Mouse (Mus musculus) adrenal gland, adult (tissue): Measurements from ENCODE around the gene Vmn1r44.
"Not testable (repeated sequence)": the region's sequence is repeated elsewhere in the genome, so short reads cannot be mapped to it uniquely, and the experiment has no call there.

Source experiments
- DNase-seq, 2 experiments: peaks; one replicate each; pipeline ENCODE4 v3.0.0; 2022 to 2023; ENCODE audit warnings: low spot score in 1 of 2; ENCODE audit not compliant: inconsistent age in 2 of 2

The Vmn1r44 gene

DNA sequence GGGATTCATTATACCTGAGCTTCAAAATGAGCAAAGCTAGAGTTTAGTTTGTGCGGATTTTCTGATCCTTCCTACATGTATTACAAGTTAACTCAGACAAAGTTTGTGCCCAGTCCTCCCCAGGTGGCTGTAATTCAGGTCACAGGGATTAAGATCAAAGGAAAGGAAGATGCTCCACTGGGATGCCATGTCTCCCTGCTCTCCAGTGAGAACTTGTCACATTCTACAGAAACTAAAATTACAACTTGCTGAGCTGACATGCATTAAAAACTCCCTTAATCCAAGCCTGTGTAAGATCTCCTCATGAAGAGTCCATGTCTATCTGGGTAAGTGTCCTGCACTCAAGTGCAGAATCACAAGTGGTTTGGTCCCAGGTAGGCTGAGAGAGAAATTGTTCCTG is at the start of gene Vmn1r44:
Vmn1r44 (plus strand) TSS at position 301 of the 400 bp plus-strand sequence.
- no peak for DNase-seq

DNA sequence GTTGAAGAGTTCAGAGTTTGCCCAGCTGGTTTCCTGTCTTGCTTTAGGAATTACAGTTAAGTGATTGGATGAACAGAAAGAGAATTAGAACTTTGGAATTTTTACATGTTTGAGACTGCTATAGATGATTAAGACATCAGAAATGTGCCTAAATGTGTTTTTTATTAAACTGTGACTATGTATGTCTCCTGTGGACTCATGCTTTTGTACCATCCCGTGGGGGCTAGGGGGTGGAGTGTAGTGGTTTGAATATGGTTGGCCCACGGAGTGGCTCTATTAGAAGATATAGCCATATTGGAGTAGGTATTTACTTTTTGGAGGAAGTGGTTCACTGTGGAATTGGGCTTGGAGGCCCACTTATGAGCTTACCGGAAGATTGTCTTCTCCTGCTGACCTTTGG is 25.9 kb upstream of the Vmn1r44 start:
- no peak for DNase-seq

DNA sequence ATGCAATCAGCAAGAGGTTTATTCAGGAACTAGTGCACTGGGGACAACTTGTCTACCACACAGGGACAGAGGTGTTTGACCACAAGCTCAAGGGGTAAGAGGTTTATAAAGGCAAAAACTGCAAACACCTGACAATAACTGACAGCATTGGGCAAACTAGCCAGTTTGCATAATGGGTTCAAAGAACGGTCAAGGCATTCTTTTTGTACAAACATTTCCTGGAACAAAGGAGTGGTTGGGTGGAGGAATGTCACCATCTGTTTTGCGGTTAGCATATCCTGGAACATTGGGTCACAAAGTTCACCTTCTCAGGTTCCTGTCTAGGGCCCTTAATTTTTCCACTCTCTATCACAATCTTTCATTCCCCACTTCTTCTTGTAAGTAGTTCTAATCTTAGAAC is 23.6 kb upstream of the Vmn1r44 start:
- DNase-seq = no peak

DNA sequence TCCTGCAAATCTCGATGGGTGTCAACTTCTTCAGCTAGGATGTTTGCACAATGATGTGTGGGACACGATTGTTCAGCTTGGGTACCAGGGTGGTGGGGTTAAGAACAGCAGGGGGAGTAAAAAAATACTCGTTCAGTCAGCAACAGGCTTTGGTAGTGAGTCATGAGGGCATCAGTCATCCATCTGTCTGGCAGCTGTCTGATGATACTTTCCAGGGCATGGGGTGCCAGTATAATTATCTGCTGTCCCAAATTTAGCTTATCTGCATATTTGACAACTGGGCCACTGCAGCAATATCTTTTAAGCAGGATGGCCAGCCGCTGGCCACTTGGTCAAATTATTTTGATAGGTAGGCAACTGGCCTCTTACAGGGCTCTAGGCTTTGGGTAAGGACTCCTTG is 19.7 kb upstream of the Vmn1r44 start:
- DNase-seq = no peak

DNA sequence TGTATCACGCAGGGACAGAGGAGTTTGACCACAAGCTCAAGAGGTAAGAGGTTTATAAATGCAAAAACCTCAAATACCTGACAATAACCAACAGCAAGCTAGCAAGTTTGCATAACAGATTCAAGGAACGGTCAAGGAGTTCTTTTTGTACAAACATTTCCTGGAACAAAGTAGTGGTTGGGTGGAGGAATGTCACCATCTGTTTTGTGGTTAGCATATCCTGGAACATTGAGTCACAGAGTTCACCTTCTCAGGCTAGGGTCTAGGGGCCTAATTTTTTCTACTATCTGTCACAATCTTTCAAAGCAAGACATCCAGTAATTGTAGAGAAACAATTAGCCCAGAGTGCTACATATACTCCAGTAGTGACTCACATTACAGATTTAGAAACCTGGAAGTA is 16.2 kb upstream of the Vmn1r44 start:
- no peak for DNase-seq

DNA sequence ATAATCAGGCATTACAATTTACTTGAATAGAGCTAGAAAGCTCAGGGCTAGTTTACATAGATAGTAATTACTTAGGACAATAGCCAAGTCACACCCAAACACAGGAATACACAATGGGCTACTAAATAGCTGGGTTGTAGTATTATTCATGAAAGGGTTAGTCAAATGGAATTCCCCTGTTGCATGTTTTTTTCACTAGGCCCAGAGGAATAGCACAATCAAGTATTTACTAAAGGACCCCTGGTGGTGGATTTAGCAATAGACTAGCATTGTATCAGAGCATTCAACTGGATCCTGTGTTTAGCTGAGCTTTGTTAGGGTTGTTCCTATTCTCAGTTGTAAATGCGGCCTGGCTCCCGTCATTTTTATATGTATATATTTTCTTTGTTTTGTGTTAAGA is 15.5 kb upstream of the Vmn1r44 start:
- no peak for DNase-seq

DNA sequence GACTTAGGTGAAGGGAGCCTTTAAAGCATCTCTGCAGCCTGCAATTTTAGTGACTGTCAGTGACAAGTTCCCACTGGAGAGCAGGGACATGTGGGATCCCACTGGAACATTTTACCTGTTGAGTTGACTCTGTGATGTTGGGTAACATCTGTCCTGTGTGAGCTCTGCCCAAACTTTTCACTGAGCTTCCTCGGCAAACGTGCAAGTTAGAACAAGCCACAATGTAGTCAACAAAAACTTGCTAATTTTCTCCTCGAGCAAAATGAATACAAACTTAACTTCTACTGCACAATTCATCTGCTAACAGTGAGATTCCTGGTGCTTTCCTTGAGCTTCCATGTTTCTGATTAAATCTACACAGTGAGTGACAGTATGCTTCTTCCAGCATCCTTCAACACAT is 7.1 kb upstream of the Vmn1r44 start, which contains the start of the genes Vmn1r42 and Vmn1r43:
Vmn1r42 (minus strand) TSS at position 101 of the 400 bp plus-strand sequence.
Vmn1r43 (minus strand) TSS at position 101 of the 400 bp plus-strand sequence.
- DNase-seq = not testable (repeated sequence)

DNA sequence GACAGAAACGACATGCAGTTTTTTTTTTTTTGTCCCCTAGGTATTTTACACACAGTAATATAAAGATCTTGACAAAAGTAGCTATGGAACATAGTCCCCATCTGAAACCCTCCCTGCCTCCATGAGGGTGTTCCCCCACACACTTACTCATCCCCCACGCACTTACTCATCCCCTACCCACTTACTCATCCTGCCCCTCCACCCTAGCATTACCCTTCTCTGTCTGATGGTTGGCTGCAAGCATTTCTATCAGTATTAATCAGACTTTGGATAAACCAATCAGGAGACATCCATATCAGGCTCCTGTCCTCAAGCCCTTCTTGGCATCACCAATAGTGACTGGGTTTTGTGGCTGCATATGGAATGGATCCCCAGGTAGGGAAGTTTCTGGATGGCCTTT is 6.5 kb upstream of the Vmn1r44 start:
- no peak for DNase-seq

DNA sequence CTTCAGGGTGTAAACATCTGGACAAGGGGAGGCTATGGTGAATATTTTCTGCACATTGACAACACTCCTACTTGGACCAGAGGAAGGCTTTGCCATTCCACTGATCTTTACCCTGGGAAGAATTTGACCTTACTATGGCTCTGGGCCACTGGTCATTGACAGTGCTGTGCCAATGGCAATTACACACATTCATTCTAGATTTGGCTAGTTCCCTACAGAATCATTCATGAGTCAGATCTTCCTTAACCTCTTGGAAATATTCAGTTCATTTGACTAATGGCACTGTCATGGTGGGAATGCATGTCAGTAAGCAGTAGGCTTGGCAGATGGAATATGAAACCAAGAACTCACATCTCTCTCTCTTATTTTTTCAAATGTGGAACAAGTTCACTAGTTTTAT is 2.6 kb upstream of the Vmn1r44 start:
- peak in 1 of 2 experiments; percentile 44 for DNase-seq

DNA sequence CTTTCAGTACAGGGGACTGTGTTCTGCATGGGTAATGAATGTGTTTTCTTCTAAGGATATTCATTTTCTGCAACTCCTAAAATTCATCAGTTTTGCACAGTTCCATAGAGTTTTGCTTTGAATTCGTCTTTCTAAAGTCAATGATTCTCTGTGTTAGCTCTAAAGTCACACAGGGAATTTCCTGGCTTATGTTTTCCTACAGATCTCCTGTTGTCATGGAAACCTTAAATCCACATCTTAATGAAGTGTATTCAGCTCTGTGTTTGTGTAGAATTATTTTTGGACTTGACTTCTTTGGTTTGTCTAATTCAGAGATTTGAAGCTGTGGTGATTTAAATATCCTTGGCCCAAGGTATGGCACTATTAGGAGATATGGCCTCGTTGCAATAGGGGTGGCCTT is 352 bp downstream of the Vmn1r44 start:
- no peak for DNase-seq

DNA sequence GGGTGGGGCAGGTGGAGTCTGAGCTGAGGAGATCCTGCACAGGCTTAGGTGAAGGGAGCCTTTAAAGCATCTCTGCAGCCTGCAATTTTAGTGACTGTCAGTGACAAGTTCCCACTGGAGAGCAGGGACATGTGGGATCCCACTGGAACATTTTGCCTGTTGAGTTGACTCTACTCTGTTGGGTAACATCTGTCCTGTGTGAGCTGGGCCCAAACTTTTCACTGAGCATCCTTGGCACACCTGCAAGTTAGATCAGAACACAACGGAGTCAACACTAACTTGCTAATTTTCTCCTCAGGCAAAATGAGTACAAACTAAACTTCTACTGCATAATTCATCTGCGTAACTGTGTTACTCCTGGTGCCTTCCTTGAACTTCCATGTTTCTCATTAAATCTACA is 57.0 kb downstream of the Vmn1r44 start, which contains the start of gene Vmn1r45:
Vmn1r45 (minus strand) TSS at position 101 of the 400 bp plus-strand sequence.
- not testable (repeated sequence) for DNase-seq

DNA sequence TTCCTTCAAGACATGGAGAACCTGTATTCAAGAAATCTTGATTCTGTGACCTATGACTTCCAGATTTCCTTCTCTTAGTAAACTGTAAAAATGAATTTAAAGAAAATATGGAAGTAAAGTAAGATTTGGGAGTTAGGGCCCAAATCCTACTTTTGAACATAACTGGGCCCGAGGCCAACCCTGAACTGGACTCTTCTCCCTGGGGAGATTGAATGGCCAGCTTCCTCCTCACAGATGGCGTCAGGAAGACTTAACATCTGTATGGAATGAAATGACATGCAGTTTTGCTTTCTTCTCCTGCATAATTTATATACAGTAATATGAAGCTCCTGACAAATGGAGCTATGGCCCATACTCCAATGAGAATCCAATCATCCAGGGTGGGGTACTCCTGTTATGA is 57.5 kb downstream of the Vmn1r44 start:
- DNase-seq = no peak
